Mouse (Mus musculus) heart, postnatal 4 days (tissue): Measurements from ENCODE around the gene Ctnnb1. TPM values are rescaled to one million over a fixed set of nuclear protein-coding genes. Genes with fewer than 3 reads are reported as not detected.

Source experiments
- DNase-seq: peaks from one replicate; pipeline ENCODE4 v3.0.0; 2021
- microRNA-seq, 2 experiments: library from miRNA; unstranded; fragments of <30 nt; microRNA quantifications; one replicate each; pipeline ENCODE4 v1.2.0; 2021 to 2022
- total RNA-seq, 2 experiments: library from RNA; stranded (reverse); gene quantifications; 2 replicates each; pipeline ENCODE4 v1.2.3; 2021

Gene Ctnnb1
- total RNA-seq, 2 experiments from 2014 or later, result 632 to 676 TPM

- no peak for DNase-seq
Observed at GRCm38 (mm10) chr9:121005961-121006360, 76.9 kb downstream of the Ctnnb1 start.

Small RNAs within 50 kb of the gene (microRNA-seq; reads per million reads assigned to microRNA genes)
- 0 to 0.35 reads per million in 2 experiments for gene Mir7090
